Mouse (Mus musculus) midbrain, postnatal 0 days (tissue): ENCODE measurements around the gene Slc34a2. TPM values are rescaled to one million over a fixed set of nuclear protein-coding genes. Genes with fewer than 3 reads are reported as not detected.

Source experiments
- ATAC-seq: fragments of 200-750 bp; cut with Nextera tagmentation; 2 replicates; pipeline ENCODE4 v1.8.0; 2017; ENCODE audit warnings: moderate number of reproducible peaks, mild to moderate bottlenecking, moderate TSS enrichment, moderate library complexity; ENCODE audit not compliant: low FRiP score
- DNase-seq: peaks from one replicate; pipeline ENCODE4 v3.0.0-alpha.2; 2015; ENCODE audit warnings: low spot score
- H3K27ac ChIP-seq: fragments of 300-500 bp; sonication (generic); 2 replicates; pipeline ENCODE4 v1.5.1; 2014; ENCODE audit warnings: low read depth, mild to moderate bottlenecking, low read length, mixed read lengths
- H3K27me3 ChIP-seq: fragments of 300-500 bp; sonication (generic); 2 replicates; pipeline ENCODE4 v1.6.1; 2014; ENCODE audit warnings: low read length, control low read depth, mixed read lengths; ENCODE audit not compliant: insufficient read depth
- H3K36me3 ChIP-seq: fragments of 300-500 bp; sonication (generic); 2 replicates; pipeline ENCODE4 v1.6.1; 2014; ENCODE audit warnings: low read length, control low read depth, mixed read lengths; ENCODE audit not compliant: insufficient read depth
- H3K4me1 ChIP-seq: fragments of 300-500 bp; sonication (generic); 2 replicates; pipeline ENCODE4 v1.6.1; 2014; ENCODE audit warnings: mild to moderate bottlenecking, control low read depth, antibody characterized with exemption, low read length, mixed read lengths; ENCODE audit not compliant: insufficient read depth
- H3K4me2 ChIP-seq: fragments of 300-500 bp; sonication (generic); 2 replicates; pipeline ENCODE4 v1.6.1; 2014; ENCODE audit warnings: low read depth, mild to moderate bottlenecking, low read length, mixed read lengths; ENCODE audit not compliant: poor library complexity, severe bottlenecking
- H3K4me3 ChIP-seq: fragments of 300-500 bp; sonication (generic); 2 replicates; pipeline ENCODE4 v1.5.1; 2014; ENCODE audit warnings: low read depth, mild to moderate bottlenecking, low read length, moderate library complexity
- H3K9ac ChIP-seq: fragments of 300-500 bp; sonication (generic); replicated peaks from 2 replicates; pipeline ENCODE4 v1.6.1; 2014; ENCODE audit warnings: mild to moderate bottlenecking, low read length, moderate library complexity, mixed read lengths; ENCODE audit not compliant: poor library complexity, severe bottlenecking
- H3K9me3 ChIP-seq: fragments of 300-500 bp; sonication (generic); 2 replicates; pipeline ENCODE4 v1.6.1; 2016; ENCODE audit warnings: low read length, control low read depth
- CTCF ChIP-seq: IDR thresholded peaks from 2 replicates; pipeline ENCODE4 v1.5.1; 2016; ENCODE audit warnings: antibody characterized with exemption, mild to moderate bottlenecking
- WGBS: fragments of 180-500 bp; shearing (Covaris S2); extraction: QIAGEN DNeasy Blood & Tissue Kit; methylation state at CpG from one replicate; pipeline ENCODE4 v1.1.7; 2014; 5-methylcytosine and 5-hydroxymethylcytosine counted together
- polyA plus RNA-seq: library from polyadenylated mRNA; unstranded; fragments of >200 nt; fragmentation: Nextera tagmentation; extraction: Ambion mirVana; gene quantifications from 2 replicates; pipeline ENCODE4 v1.2.1, GENCODE M21; 2015
- total RNA-seq: library from RNA; depleted of rRNA; stranded (reverse); fragments of >200 nt; gene quantifications from 2 replicates; pipeline ENCODE4 v1.2.3, GENCODE M21; 2014

Slc34a2 gene
- total and polyA plus RNA-seq, 2 experiments from 2014 or later = 0.15 to 0.77 TPM

GRCm38 (mm10) chr5:53003495-53003894 is 34.4 kb upstream of the Slc34a2 start:
- WGBS = 84% methylated on average over 4 of the region's 4 CpGs
- Histone ChIP-seq H3K4me3 (no peak overlapping the region), H3K4me2 (no peak overlapping the region), H3K36me3 (no peaks in the 10 kb centered on the region), H3K4me1 (no peaks in the 10 kb centered on the region), H3K27ac (no peak overlapping the region), H3K9ac (no peak overlapping the region), H3K9me3 (no peaks in the 10 kb centered on the region), H3K27me3 (no peaks in the 10 kb centered on the region)
- no peak for TF ChIP-seq CTCF
- DNase-seq = no peak
- ATAC-seq = no peak

GRCm38 (mm10) chr5:53003981-53004380 is 33.9 kb upstream of the Slc34a2 start:
- DNase-seq (no peak), ATAC-seq (no peak)
- no peaks in the 10 kb centered on the region for H3K9me3 ChIP-seq
- H3K4me2 ChIP-seq = no peak overlapping the region
- H3K36me3 ChIP-seq = no peaks in the 10 kb centered on the region
- 91% methylated on average over 3 of the region's 3 CpGs for WGBS
- no peaks in the 10 kb centered on the region for H3K27me3 ChIP-seq
- TF ChIP-seq CTCF = no peak
- H3K4me1 ChIP-seq = no peaks in the 10 kb centered on the region
- no peak overlapping the region for H3K27ac ChIP-seq
- H3K4me3 ChIP-seq = no peak overlapping the region
- no peak overlapping the region for H3K9ac ChIP-seq

GRCm38 (mm10) chr5:53009027-53009769 is 28.7 kb upstream of the Slc34a2 start:
- WGBS = 79% methylated on average over 8 of the region's 8 CpGs
- Histone ChIP-seq H3K4me1 (no peaks in the 10 kb centered on the region), H3K9ac (no peak overlapping the region), H3K36me3 (no peaks in the 10 kb centered on the region), H3K9me3 (no peaks in the 10 kb centered on the region), H3K4me2 (no peak overlapping the region), H3K27me3 (no peaks in the 10 kb centered on the region), H3K4me3 (no peak overlapping the region), H3K27ac (no peak overlapping the region)
- TF ChIP-seq CTCF = no peak
- ATAC-seq = no peak
- DNase-seq = no peak

DNA sequence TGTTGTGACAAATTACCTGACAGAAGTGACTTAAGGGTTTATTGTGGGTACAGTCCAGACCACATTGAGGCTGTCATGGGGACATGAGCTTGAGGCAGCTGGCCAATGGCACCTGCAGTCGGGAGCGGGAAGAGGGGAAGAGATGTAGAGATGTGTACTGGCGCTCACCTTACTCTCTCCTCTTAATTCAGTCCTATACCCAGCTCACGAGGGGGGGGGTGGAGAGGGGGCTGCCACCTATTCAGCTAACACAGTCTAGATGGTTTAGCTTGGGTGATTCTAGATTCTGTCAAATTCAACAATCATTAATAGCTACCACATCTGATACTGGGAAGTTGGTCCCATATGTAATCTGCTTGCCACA is 28.1 kb upstream of the Slc34a2 start:
- ATAC-seq (no peak), DNase-seq (no peak)
- Histone ChIP-seq H3K4me1 (no peaks in the 10 kb centered on the region), H3K4me2 (no peak overlapping the region), H3K27ac (no peak overlapping the region), H3K9ac (no peak overlapping the region), H3K4me3 (no peak overlapping the region), H3K36me3 (no peaks in the 10 kb centered on the region), H3K9me3 (no peaks in the 10 kb centered on the region), H3K27me3 (no peaks in the 10 kb centered on the region)
- TF ChIP-seq CTCF = no peak
- 78% methylated on average over 4 of the region's 4 CpGs for WGBS

DNA sequence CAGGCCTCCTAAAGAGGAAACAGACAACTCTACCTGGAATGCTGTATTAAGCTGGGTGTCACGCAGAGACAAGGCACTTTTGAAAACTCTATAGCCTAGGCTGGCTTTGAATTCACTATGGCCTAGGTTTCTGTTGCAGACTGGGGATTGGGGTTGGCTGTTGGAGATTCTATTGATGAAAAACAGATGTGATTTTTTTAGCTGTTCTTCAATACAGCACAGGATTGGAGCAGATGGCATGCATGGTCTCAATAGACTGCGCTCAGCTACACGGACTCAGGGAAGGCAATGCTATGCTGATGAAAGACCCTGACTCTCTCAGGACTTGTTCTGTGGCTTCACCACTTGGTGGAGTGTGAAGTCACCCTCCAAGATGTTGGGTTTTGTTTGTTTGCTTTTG is 26.6 kb upstream of the Slc34a2 start:
- no peak for DNase-seq
- no peak for TF ChIP-seq CTCF
- 88% methylated on average over 3 of the region's 3 CpGs for WGBS
- Histone ChIP-seq H3K27me3 (no peaks in the 10 kb centered on the region), H3K27ac (no peak overlapping the region), H3K36me3 (no peaks in the 10 kb centered on the region), H3K9ac (no peak overlapping the region), H3K9me3 (no peaks in the 10 kb centered on the region), H3K4me2 (no peak overlapping the region), H3K4me1 (no peaks in the 10 kb centered on the region), H3K4me3 (no peak overlapping the region)
- no peak for ATAC-seq

DNA sequence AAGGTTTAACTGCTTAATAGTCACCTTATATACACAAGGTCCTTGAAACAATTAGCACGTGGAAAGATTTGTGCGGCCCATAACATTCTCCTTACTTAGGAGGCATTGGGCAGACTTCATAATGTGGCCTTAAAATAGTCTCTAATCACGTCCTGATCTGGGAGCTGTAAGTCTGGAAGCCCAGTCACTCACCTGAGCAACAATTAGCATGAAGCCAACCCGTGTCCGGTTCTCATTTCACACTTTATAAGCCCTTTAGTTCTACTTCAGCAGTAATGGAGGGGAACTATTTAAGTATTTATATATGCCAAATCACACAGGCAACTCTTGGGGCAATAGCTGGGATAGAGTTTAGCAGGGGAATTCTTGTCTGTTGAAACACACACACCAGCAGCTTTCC is 21.3 kb upstream of the Slc34a2 start:
- no peak overlapping the region for H3K4me2 ChIP-seq
- no peak overlapping the region for H3K27ac ChIP-seq
- no peak overlapping the region for H3K9ac ChIP-seq
- DNase-seq = no peak
- no peak for TF ChIP-seq CTCF
- no peaks in the 10 kb centered on the region for H3K4me1 ChIP-seq
- 57% methylated on average over 5 of the region's 5 CpGs for WGBS
- ATAC-seq = no peak
- no peak overlapping the region for H3K4me3 ChIP-seq
- H3K27me3 ChIP-seq = no peaks in the 10 kb centered on the region
- no peaks in the 10 kb centered on the region for H3K9me3 ChIP-seq
- H3K36me3 ChIP-seq = no peaks in the 10 kb centered on the region
